Mouse (Mus musculus) brain, embryonic 14.5 days (tissue): ENCODE results near the gene Cys1.

ENCODE experiments used
- CTCF ChIP-seq: fragments of 200-500 bp; IDR thresholded peaks from 2 replicates; pipeline ENCODE4 v1.5.1; 2012; ENCODE audit warnings: inconsistent platforms, mild to moderate bottlenecking, moderate library complexity, borderline replicate concordance; ENCODE audit not compliant: insufficient read depth, insufficient read length; ENCODE audit errors: extremely low read depth
- POLR2A ChIP-seq: fragments of 200-500 bp; IDR thresholded peaks from 2 replicates; pipeline ENCODE4 v1.6.1; 2012; ENCODE audit warnings: mild to moderate bottlenecking, inconsistent platforms, borderline replicate concordance; ENCODE audit not compliant: poor library complexity, insufficient read depth, insufficient read length, severe bottlenecking; ENCODE audit errors: extremely low read depth

GRCm38 (mm10) chr12:24712396-24712795 is 30.8 kb upstream of the Cys1 start:
- TF ChIP-seq CTCF (no peak), POLR2A (no peak)
